Mouse (Mus musculus) stomach, embryonic 16.5 days (tissue): ENCODE data around the gene Tram2. TPM values are rescaled to one million over a fixed set of nuclear protein-coding genes. Genes with fewer than 3 reads are reported as not detected.
A peak's percentile ranks its signal among the peaks of the same experiment; 100 is the strongest.

ENCODE experiments used
- ATAC-seq: fragments of 200-750 bp; cut with Nextera tagmentation; 2 replicates; pipeline ENCODE4 v1.8.0; 2017; ENCODE audit warnings: moderate number of reproducible peaks, moderate TSS enrichment; ENCODE audit not compliant: insufficient read depth, low FRiP score
- H3K27ac ChIP-seq: fragments of 300-500 bp; sonication (generic); 2 replicates; pipeline ENCODE4 v1.5.1; 2014; ENCODE audit warnings: low read length
- H3K27me3 ChIP-seq: fragments of 300-500 bp; sonication (generic); 2 replicates; pipeline ENCODE4 v1.6.1; 2014; ENCODE audit warnings: low read length, control low read depth, mixed read lengths; ENCODE audit not compliant: control insufficient read depth, insufficient read depth
- H3K36me3 ChIP-seq: fragments of 300-500 bp; sonication (generic); 2 replicates; pipeline ENCODE4 v1.6.1; 2014; ENCODE audit warnings: low read length; ENCODE audit not compliant: control insufficient read depth, insufficient read depth
- H3K4me1 ChIP-seq: fragments of 300-500 bp; sonication (generic); 2 replicates; pipeline ENCODE4 v1.6.1; 2014; ENCODE audit warnings: low read length, control low read depth, mixed read lengths; ENCODE audit not compliant: control insufficient read depth, insufficient read depth
- H3K4me2 ChIP-seq: fragments of 300-500 bp; sonication (generic); 2 replicates; pipeline ENCODE4 v1.6.1; 2014; ENCODE audit warnings: low read depth, low read length, mixed read lengths
- H3K4me3 ChIP-seq: fragments of 300-500 bp; sonication (generic); replicated peaks from 2 replicates; pipeline ENCODE4 v1.5.1; 2014; ENCODE audit warnings: mild to moderate bottlenecking, low read length
- H3K9ac ChIP-seq: fragments of 300-500 bp; sonication (generic); 2 replicates; pipeline ENCODE4 v1.6.1; 2014; ENCODE audit warnings: low read length
- H3K9me3 ChIP-seq: fragments of 300-500 bp; sonication (generic); replicated peaks from 2 replicates; pipeline ENCODE4 v1.6.1; 2016; ENCODE audit warnings: low read length, control low read depth; ENCODE audit not compliant: control insufficient read depth
- WGBS: fragments of 180-500 bp; shearing (Covaris S2); extraction: QIAGEN DNeasy Blood & Tissue Kit; methylation state at CpG from one replicate; pipeline ENCODE4 v1.1.7; 2014; 5-methylcytosine and 5-hydroxymethylcytosine counted together
- polyA plus RNA-seq: library from polyadenylated mRNA; unstranded; fragments of >200 nt; fragmentation: Nextera tagmentation; extraction: Ambion mirVana; gene quantifications from 2 replicates; pipeline ENCODE4 v1.2.1, GENCODE M21; 2015

The Tram2 gene
- polyA plus RNA-seq, 1 experiment from 2014 or later = 5.8 TPM

- Histone ChIP-seq H3K9ac (no peak overlapping the region), H3K4me3 (no peak overlapping the region), H3K4me1 (no peaks in the 10 kb centered on the region), H3K27me3 (no peaks in the 10 kb centered on the region), H3K4me2 (no peak overlapping the region), H3K27ac (no peak overlapping the region), H3K36me3 (peaks cover 4% of the 10 kb centered on the region; the same call in 1 of the 2 replicates), H3K9me3 (no peaks in the 10 kb centered on the region)
- WGBS = 69% methylated on average over 7 of the region's 7 CpGs
- ATAC-seq = no peak
Measured at GRCm38 (mm10) chr1:21007941-21008701, 70.9 kb downstream of the Tram2 start.

GRCm38 (mm10) chr1:21006775-21007174 lies 72.3 kb downstream of the Tram2 start:
- Histone ChIP-seq H3K27ac (no peak overlapping the region), H3K9ac (no peak overlapping the region), H3K27me3 (no peaks in the 10 kb centered on the region), H3K4me3 (no peak overlapping the region), H3K4me1 (no peaks in the 10 kb centered on the region), H3K4me2 (no peak overlapping the region), H3K9me3 (no peaks in the 10 kb centered on the region), H3K36me3 (no peaks in the 10 kb centered on the region; the same call in 1 of the 2 replicates)
- WGBS = 80% methylated on average over 5 of the region's 5 CpGs
- ATAC-seq = no peak

GRCm38 (mm10) chr1:21004596-21004995 lies 74.4 kb downstream of the Tram2 start:
- ATAC-seq = no peak
- WGBS = 76% methylated on average over 8 of the region's 8 CpGs

GRCm38 (mm10) chr1:21002246-21003142 lies 76.5 kb downstream of the Tram2 start:
- Histone ChIP-seq H3K36me3 (no peaks in the 10 kb centered on the region; the same call in 1 of the 2 replicates), H3K9ac (no peak overlapping the region), H3K4me3 (no peak overlapping the region), H3K9me3 (no peaks in the 10 kb centered on the region), H3K4me2 (no peak overlapping the region), H3K4me1 (no peaks in the 10 kb centered on the region), H3K27ac (no peak overlapping the region), H3K27me3 (no peaks in the 10 kb centered on the region)
- ATAC-seq = peak; percentile 39; the same call in 1 of the 2 replicates
- WGBS = 88% methylated on average over 14 of the region's 14 CpGs

More at GRCm38 (mm10) chr1:21004596-21004995, 74.4 kb downstream of the Tram2 start:
- H3K27ac ChIP-seq = no peak overlapping the region
- no peaks in the 10 kb centered on the region for H3K27me3 ChIP-seq
- H3K9ac ChIP-seq = no peak overlapping the region
- no peak overlapping the region for H3K4me3 ChIP-seq
- H3K9me3 ChIP-seq = no peaks in the 10 kb centered on the region
- H3K36me3 ChIP-seq = no peaks in the 10 kb centered on the region; the same call in 1 of the 2 replicates
- no peaks in the 10 kb centered on the region for H3K4me1 ChIP-seq
- no peak overlapping the region for H3K4me2 ChIP-seq

- ATAC-seq = no peak
- Histone ChIP-seq H3K4me3 (no peak overlapping the region), H3K4me2 (no peak overlapping the region), H3K9me3 (no peaks in the 10 kb centered on the region), H3K9ac (no peak overlapping the region), H3K27me3 (no peaks in the 10 kb centered on the region), H3K36me3 (no peaks in the 10 kb centered on the region), H3K27ac (no peak overlapping the region), H3K4me1 (no peaks in the 10 kb centered on the region)
- 56% methylated on average over 13 of the region's 13 CpGs for WGBS
Measured at GRCm38 (mm10) chr1:20997881-20998389, 81.1 kb downstream of the Tram2 start.

GRCm38 (mm10) chr1:20997328-20997689 lies 81.7 kb downstream of the Tram2 start:
- ATAC-seq = peak; percentile 23; the same call in 1 of the 2 replicates
- H3K4me3 ChIP-seq = no peak overlapping the region
- 51% methylated on average over 2 of the region's 2 CpGs for WGBS
- H3K27ac ChIP-seq = no peak overlapping the region
- H3K4me1 ChIP-seq = no peaks in the 10 kb centered on the region
- H3K4me2 ChIP-seq = no peak overlapping the region
- H3K27me3 ChIP-seq = no peaks in the 10 kb centered on the region
- H3K9ac ChIP-seq = no peak overlapping the region
- no peaks in the 10 kb centered on the region for H3K9me3 ChIP-seq
- no peaks in the 10 kb centered on the region for H3K36me3 ChIP-seq

- Histone ChIP-seq H3K9ac (no peak overlapping the region), H3K4me2 (no peak overlapping the region), H3K36me3 (no peaks in the 10 kb centered on the region), H3K9me3 (no peaks in the 10 kb centered on the region), H3K4me3 (no peak overlapping the region), H3K27ac (no peak overlapping the region), H3K27me3 (no peaks in the 10 kb centered on the region), H3K4me1 (no peaks in the 10 kb centered on the region)
- peak; percentile 27; the same call in 1 of the 2 replicates for ATAC-seq
- 65% methylated on average over 17 of the region's 17 CpGs for WGBS
Measured at GRCm38 (mm10) chr1:20996603-20997327, 82.3 kb downstream of the Tram2 start.

GRCm38 (mm10) chr1:20995331-20995986 lies 83.6 kb downstream of the Tram2 start:
- ATAC-seq = no peak
- H3K27ac ChIP-seq = no peak overlapping the region
- no peaks in the 10 kb centered on the region for H3K9me3 ChIP-seq
- 71% methylated on average over 7 of the region's 7 CpGs for WGBS
- no peak overlapping the region for H3K9ac ChIP-seq
- no peaks in the 10 kb centered on the region for H3K27me3 ChIP-seq
- no peaks in the 10 kb centered on the region for H3K4me1 ChIP-seq
- no peaks in the 10 kb centered on the region for H3K36me3 ChIP-seq
- H3K4me3 ChIP-seq = no peak overlapping the region
- no peak overlapping the region for H3K4me2 ChIP-seq
